In the genomic region with DNA sequence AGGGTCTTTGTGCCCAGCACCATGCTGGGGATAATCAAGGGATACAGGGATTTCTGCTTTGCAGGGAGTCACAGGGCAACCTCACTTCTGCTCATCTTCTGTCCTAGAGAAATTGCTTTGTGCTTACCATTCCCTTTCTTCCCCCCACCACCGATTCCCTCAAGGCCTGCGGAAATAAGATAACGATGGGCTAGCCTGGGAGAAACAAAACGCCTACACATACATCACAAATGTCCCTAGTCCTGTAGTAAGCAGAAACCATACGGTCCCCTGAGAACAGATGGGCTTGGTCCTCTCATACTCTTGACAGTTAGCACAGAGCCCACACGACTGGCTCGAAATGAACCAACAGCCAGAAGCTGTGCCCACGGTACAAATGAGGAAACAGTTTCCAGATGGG, we compare ENCODE assay signal across 9 mouse cellular contexts. TPM values are rescaled to one million over a fixed set of nuclear protein-coding genes. Genes with fewer than 3 reads are reported as not detected.
DNase-seq lines count a peak whose midpoint lies in the region; ATAC-seq and TF ChIP-seq lines count a peak whose summit lies in the region.
"Had no signal": no experiment of that assay in that cellular context is flagged by ENCODE, and none has a peak within 500 bp of the region (broad histone marks: within the 10 kb centered on the region; RNA-seq: fewer than 3 reads in every experiment).

No protein-coding gene starts in this region.

- H3K36me3 ChIP-seq in heart, embryonic 12.5 days: peaks cover 5% of the 10 kb centered on the region; the same call in 1 of the 2 replicates
- H3K36me3 ChIP-seq in ES-E14 (ENCODE audit: control insufficient read depth, insufficient read depth, low read length, poor library complexity, severe bottlenecking): no peaks in the 10 kb centered on the region
- peaks cover 52% of the 10 kb centered on the region for H3K36me3 ChIP-seq in erythroblast, embryonic 14.5 days (ENCODE audit: control insufficient read depth)

- no peaks in the 10 kb centered on the region for H3K9me3 ChIP-seq in heart, embryonic 12.5 days (replicated peaks)
- no peaks in the 10 kb centered on the region for H3K9me3 ChIP-seq in ES-E14 (ENCODE audit: control insufficient read depth, insufficient read depth, low read depth, low read length)
- no peaks in the 10 kb centered on the region for H3K9me3 ChIP-seq in erythroblast, embryonic 14.5 days (ENCODE audit: control insufficient read depth, low read length)
- H3K9me3 ChIP-seq: lung, embryonic 15.5 days had no signal

- H3K27me3 ChIP-seq in heart, embryonic 12.5 days (replicated peaks): peaks cover 46% of the 10 kb centered on the region
- peaks cover 8% of the 10 kb centered on the region for H3K27me3 ChIP-seq in erythroblast, embryonic 14.5 days (ENCODE audit: control insufficient read depth)

- no peak overlapping the region for H3K9ac ChIP-seq in heart, embryonic 12.5 days
- peak overlapping the region; percentile 19; the same call in 1 of the 2 replicates for H3K9ac ChIP-seq in ES-E14 (ENCODE audit: insufficient read depth, low read depth, low read length, poor library complexity, severe bottlenecking)
- H3K9ac ChIP-seq: lung, embryonic 15.5 days had no signal

- no peak for DNase-seq in heart, postnatal 4 days
- DNase-seq in ES-E14 (ENCODE audit: low read depth, low spot score): no peak
- no peak for DNase-seq in adrenal gland, postnatal 4 days (ENCODE audit: low spot score in 2 of 2)
- no peak for DNase-seq in layer of hippocampus, postnatal 36 days

- WGBS in heart, embryonic 12.5 days: 45% methylated on average over 8 of the region's 8 CpGs

- peak overlapping the region; percentile 25; the same call in 1 of the 2 replicates for H3K27ac ChIP-seq in heart, embryonic 12.5 days (ENCODE audit: poor library complexity, severe bottlenecking)
- H3K27ac ChIP-seq in ES-E14 (ENCODE audit: insufficient read depth, low read depth, low read length, poor library complexity, severe bottlenecking): no peak overlapping the region
- H3K27ac ChIP-seq: lung, embryonic 15.5 days had no signal

- no peak overlapping the region for H3K4me3 ChIP-seq in heart, embryonic 12.5 days
- H3K4me3 ChIP-seq in ES-E14 (ENCODE audit: insufficient read depth in 1 of 2, low read depth in 1 of 2, low read length in 2 of 2, poor library complexity in 1 of 2, severe bottlenecking in 1 of 2): no peak overlapping the region
- peak overlapping the region; percentile 63 for H3K4me3 ChIP-seq in erythroblast, embryonic 14.5 days (replicated peaks)
- H3K4me3 ChIP-seq: lung, embryonic 15.5 days had no signal

- H3K4me1 ChIP-seq in heart, embryonic 12.5 days (replicated peaks): peaks cover 17% of the 10 kb centered on the region
- H3K4me1 ChIP-seq in ES-E14 (ENCODE audit: control insufficient read depth in 2 of 2, insufficient read depth in 2 of 2, low read length in 2 of 2, poor library complexity in 1 of 2): peaks cover 2 to 4% of the 10 kb centered on the region in 2 experiments; a peak in 1 of 4 replicates
- peaks cover 69% of the 10 kb centered on the region for H3K4me1 ChIP-seq in erythroblast, embryonic 14.5 days (ENCODE audit: control insufficient read depth)

- H3K4me2 ChIP-seq in heart, embryonic 12.5 days: peak overlapping the region; percentile 43
- H3K4me2 ChIP-seq: lung, embryonic 15.5 days; midbrain, embryonic 11.5 days had no signal

- in situ Hi-C loops in ES-E14 (cut with MboI; ENCODE audit: low sequenced_read_pairs in 2 of 2, unreplicated experiment in 2 of 2): no loop called here

- peak; percentile 71 for ATAC-seq in heart, embryonic 12.5 days (ENCODE audit: insufficient number of reproducible peaks, low FRiP score)
- ATAC-seq in megakaryocyte, adult 5-6 weeks (ENCODE audit: poor library complexity, severe bottlenecking): peak; percentile 1; the same call in 1 of the 2 replicates

TF ChIP-seq in ES-E14, 5 proteins besides CTCF, POLR2A, EP300 and RAD21:
- TF ChIP-seq ZNF384 (IDR thresholded peaks at IDR 0.05; ENCODE audit: low read depth, low read length) (no peak), CHD2 (IDR thresholded peaks at IDR 0.05; ENCODE audit: low read depth, low read length) (no peak), HCFC1 (IDR thresholded peaks at IDR 0.05; ENCODE audit: borderline replicate concordance, insufficient read depth, low read length) (no peak), MAFK (IDR thresholded peaks at IDR 0.05; ENCODE audit: insufficient read depth, low read depth, low read length) (no peak), ZC3H11A (IDR thresholded peaks at IDR 0.05; ENCODE audit: borderline replicate concordance, low read depth, low read length) (no peak)

RNA-seq across cellular contexts. Expression of a gene that starts 8.0 kb away (rescaled TPM):
- polyA plus RNA-seq in heart, embryonic 12.5 days (2016; fragmentation: Nextera tagmentation; extraction: Ambion mirVana): 6.9 and 8.3 TPM in 2 replicates
- total RNA-seq in heart, postnatal 4 days (2021): 1 to 10 TPM; 5.5 to 7.0 TPM
- total RNA-seq in ES-E14 (2012; rRNA removed): 0.40 and 0.42 TPM in 2 replicates
- 65.6 and 98.0 TPM in 2 replicates for polyA plus RNA-seq in erythroblast, embryonic 14.5 days (2012)
- 2.2 and 3.8 TPM in 2 replicates for total RNA-seq in megakaryocyte, adult 5-6 weeks (2015)
- 1.8 and 2.6 TPM in 2 replicates for total RNA-seq in megakaryocyte, adult 5-6 weeks (2017)
- total RNA-seq in adrenal gland, postnatal 4 days (2021): 10 to 100 TPM in 1 of 2 experiments, 1 to 10 TPM in 1; 6.3 to 11.3 TPM
- total RNA-seq in layer of hippocampus, postnatal 36 days (2021): 1 to 10 TPM; 1.1 to 1.3 TPM

RNA-seq across cellular contexts. Expression of a gene that starts 40.3 kb away (rescaled TPM):
- 38.8 and 39.2 TPM in 2 replicates for polyA plus RNA-seq in heart, embryonic 12.5 days (2016; fragmentation: Nextera tagmentation; extraction: Ambion mirVana)
- under 1 TPM; 0.72 to 0.93 TPM for total RNA-seq in heart, postnatal 4 days (2021)
- total RNA-seq in ES-E14 (2012; rRNA removed): 1.1 and 1.2 TPM in 2 replicates
- 0.99 and 2.2 TPM in 2 replicates for polyA plus RNA-seq in erythroblast, embryonic 14.5 days (2012)
- 1.5 and 2.8 TPM in 2 replicates for total RNA-seq in megakaryocyte, adult 5-6 weeks (2015)
- total RNA-seq in megakaryocyte, adult 5-6 weeks (2017): 0.33 and 0.53 TPM in 2 replicates
- 10 to 100 TPM in 1 of 2 experiments, 1 to 10 TPM in 1; 3.2 to 46.4 TPM for total RNA-seq in adrenal gland, postnatal 4 days (2021)
- total RNA-seq in layer of hippocampus, postnatal 36 days (2021): under 1 TPM in 1 of 2 experiments, not detected in 1; 0.75 TPM

RNA-seq across cellular contexts. Expression of a gene that starts 48.2 kb away (rescaled TPM):
- polyA plus RNA-seq in heart, embryonic 12.5 days (2016; fragmentation: Nextera tagmentation; extraction: Ambion mirVana): 13.5 and 13.7 TPM in 2 replicates
- total RNA-seq in heart, postnatal 4 days (2021): 10 to 100 TPM; 10.4 to 12.6 TPM
- 7.3 and 7.4 TPM in 2 replicates for total RNA-seq in ES-E14 (2012; rRNA removed)
- 0.18 and 0.25 TPM in 2 replicates for polyA plus RNA-seq in erythroblast, embryonic 14.5 days (2012)
- total RNA-seq in megakaryocyte, adult 5-6 weeks (2015): 36.2 and 37.6 TPM in 2 replicates
- 13.9 and 16.7 TPM in 2 replicates for total RNA-seq in megakaryocyte, adult 5-6 weeks (2017)
- total RNA-seq in adrenal gland, postnatal 4 days (2021): 1 to 10 TPM; 6.5 to 7.1 TPM
- under 1 TPM; 0.33 to 0.35 TPM for total RNA-seq in layer of hippocampus, postnatal 36 days (2021)
